Mouse (Mus musculus) heart, adult 2 months (tissue): ENCODE results near the gene Tcn2. TPM values are rescaled to one million over a fixed set of nuclear protein-coding genes. Genes with fewer than 3 reads are reported as not detected.

Experiments used
- DNase-seq, 2 experiments: peaks; one replicate each; pipeline ENCODE4 v3.0.0; 2021
- H3K27ac ChIP-seq: fragments of 200-600 bp; 2 replicates; pipeline ENCODE4 v1.8.1; 2022
- H3K27me3 ChIP-seq: fragments of 200-500 bp; 2 replicates; pipeline ENCODE4 v1.6.1; 2012; ENCODE audit warnings: mild to moderate bottlenecking, low read length, inconsistent platforms, mixed read lengths; ENCODE audit not compliant: control insufficient read depth, insufficient read depth
- H3K36me3 ChIP-seq: fragments of 200-500 bp; 2 replicates; pipeline ENCODE4 v1.6.1; 2012; ENCODE audit warnings: low read length, inconsistent platforms; ENCODE audit not compliant: control insufficient read depth, insufficient read depth
- H3K4me1 ChIP-seq: fragments of 200-500 bp; 2 replicates; pipeline ENCODE4 v1.6.1; 2011; ENCODE audit warnings: low read length; ENCODE audit not compliant: control insufficient read depth, insufficient read depth
- H3K4me3 ChIP-seq: fragments of 200-600 bp; 2 replicates; pipeline ENCODE4 v1.8.1; 2022
- H3K79me2 ChIP-seq: fragments of 200-500 bp; replicated peaks from 2 replicates; pipeline ENCODE4 v1.6.1; 2012; ENCODE audit warnings: mild to moderate bottlenecking, inconsistent platforms, low read length, moderate library complexity, mixed read lengths; ENCODE audit not compliant: control insufficient read depth, insufficient read depth
- H3K9ac ChIP-seq: fragments of 200-500 bp; 2 replicates; pipeline ENCODE4 v1.6.1; 2012; ENCODE audit warnings: low read depth, mild to moderate bottlenecking, control low read depth, inconsistent platforms, low read length, mixed read lengths
- CTCF ChIP-seq: fragments of 200-600 bp; IDR thresholded peaks from 2 replicates; pipeline ENCODE4 v1.8.1; 2022; ENCODE audit warnings: antibody characterized with exemption, mild to moderate bottlenecking, moderate library complexity
- EP300 ChIP-seq: fragments of 200-500 bp; IDR thresholded peaks from 2 replicates; pipeline ENCODE4 v1.6.1; 2011; ENCODE audit warnings: low read depth, low read length, control low read depth; ENCODE audit not compliant: insufficient read depth
- POLR2A ChIP-seq: fragments of 200-500 bp; IDR thresholded peaks from 2 replicates; pipeline ENCODE4 v1.6.1; 2011; ENCODE audit warnings: mild to moderate bottlenecking, low read depth, low read length, control low read depth; ENCODE audit not compliant: insufficient read depth
- WGBS: fragments of 180-500 bp; shearing (Covaris S2); methylation state at CpG from one replicate; pipeline ENCODE4 v1.1.7; 2018; 5-methylcytosine and 5-hydroxymethylcytosine counted together
- intact Hi-C: fragments of 180-260 bp; cut with DNase I; formaldehyde crosslinking; loops from one replicate; pipeline ENCODE4 v1.15.1; 2025
- long read RNA-seq: library from polyadenylated mRNA; stranded (forward); transcript quantifications from one replicate; pipeline ENCODE4 v2.0.0, GENCODE M21; 2021
- polyA plus RNA-seq: library from polyadenylated mRNA; depleted of rRNA; stranded (reverse); fragments of >200 nt; gene quantifications from 2 replicates; pipeline ENCODE4 v1.2.3, GENCODE M21; 2012; rRNA removed
- total RNA-seq, 2 experiments: library from RNA; stranded (reverse); gene quantifications; 2 replicates each; pipeline ENCODE4 v1.2.3; 2021

Gene Tcn2
- total RNA-seq (10 to 100 TPM; 41.3 to 42.9 TPM), polyA plus RNA-seq (69.4 and 90.6 TPM in 2 replicates)
- long read RNA-seq, transcript Tcn2-203 (10 exons, 1,949 nt) = minor isoform, 6 of 35 reads
- long read RNA-seq, transcript Tcn2-207 (10 exons, 2,027 nt) = major isoform, 15 of 35 reads
- long read RNA-seq, partial matches to known transcripts = 8 of 35 reads
- long read RNA-seq, other reads (novel, unspliced or antisense) = 6 of 35 reads

- H3K27me3 ChIP-seq = no peaks in the 10 kb centered on the region
- TF ChIP-seq CTCF = no peak
- peak; percentile 65; the same call in 1 of the 2 replicates for TF ChIP-seq EP300
- TF ChIP-seq POLR2A = peak; percentile 65
- H3K27ac ChIP-seq = peak within 1 kb of the TSS; percentile 75
- under 1% methylated on average over 26 of the region's 26 CpGs for WGBS
- H3K36me3 ChIP-seq = no peaks in the 10 kb centered on the region; the same call in 1 of the 2 replicates
- DNase-seq = peak; percentile 92
- H3K4me3 ChIP-seq = peak within 1 kb of the TSS; percentile 60
- intact Hi-C loops = loop anchor here (1.0 kb wide), 1 partner anchor 32 kb away; the partner anchor contains the start of gene Pes1
- H3K4me1 ChIP-seq = peaks cover 4% of the 10 kb centered on the region
- peak within 1 kb of the TSS; percentile 53 for H3K9ac ChIP-seq
- H3K79me2 ChIP-seq = no peaks in the 10 kb centered on the region
Observed at GRCm38 (mm10) chr11:3931511-3932211, at the start of gene Tcn2. Gene Tcn2 (minus strand): TSS chr11:3932159.

GRCm38 (mm10) chr11:3981536-3981935 lies 49.6 kb upstream of the Tcn2 start:
- no peak for TF ChIP-seq EP300
- no peak for TF ChIP-seq POLR2A
- no peak for TF ChIP-seq CTCF
- 23% methylated on average over 6 of the region's 6 CpGs for WGBS
- Histone ChIP-seq H3K9ac (no peak overlapping the region), H3K4me1 (peaks cover 2% of the 10 kb centered on the region; the same call in 1 of the 2 replicates), H3K4me3 (no peak overlapping the region), H3K27ac (no peak overlapping the region), H3K27me3 (no peaks in the 10 kb centered on the region), H3K79me2 (no peaks in the 10 kb centered on the region), H3K36me3 (no peaks in the 10 kb centered on the region)
- DNase-seq = no peak
- intact Hi-C loops = no loop called here

GRCm38 (mm10) chr11:3978421-3978820 lies 46.5 kb upstream of the Tcn2 start:
- Histone ChIP-seq H3K4me1 (peaks cover 2% of the 10 kb centered on the region; the same call in 1 of the 2 replicates), H3K79me2 (no peaks in the 10 kb centered on the region), H3K9ac (no peak overlapping the region), H3K27me3 (no peaks in the 10 kb centered on the region), H3K27ac (no peak overlapping the region), H3K4me3 (no peak overlapping the region), H3K36me3 (no peaks in the 10 kb centered on the region)
- intact Hi-C loops = no loop called here
- no peak for DNase-seq
- TF ChIP-seq CTCF = no peak
- no peak for TF ChIP-seq POLR2A
- no peak for TF ChIP-seq EP300
- WGBS = 93% methylated on average over 5 of the region's 5 CpGs

- WGBS = 97% methylated on average over 6 of the region's 6 CpGs
- no peak within 1 kb of the TSS for H3K27ac ChIP-seq
- no peak within 1 kb of the TSS for H3K4me3 ChIP-seq
- intact Hi-C loops = no loop called here
- TF ChIP-seq POLR2A (no peak), CTCF (no peak), EP300 (no peak)
- peaks cover 2% of the 10 kb centered on the region; the same call in 1 of the 2 replicates for H3K4me1 ChIP-seq
- H3K36me3 ChIP-seq = no peaks in the 10 kb centered on the region
- DNase-seq = no peak
- no peak within 1 kb of the TSS for H3K9ac ChIP-seq
- no peaks in the 10 kb centered on the region for H3K27me3 ChIP-seq
- H3K79me2 ChIP-seq = no peaks in the 10 kb centered on the region
Observed at GRCm38 (mm10) chr11:3976678-3977077, 44.7 kb upstream of the Tcn2 start, which contains the start of gene 4930556J24Rik. Gene 4930556J24Rik (minus strand): TSS chr11:3976778.

- TF ChIP-seq CTCF = no peak
- TF ChIP-seq POLR2A = no peak
- TF ChIP-seq EP300 = no peak
- Histone ChIP-seq H3K36me3 (no peaks in the 10 kb centered on the region), H3K27ac (no peak overlapping the region), H3K4me3 (no peak overlapping the region), H3K4me1 (no peaks in the 10 kb centered on the region), H3K27me3 (no peaks in the 10 kb centered on the region), H3K79me2 (no peaks in the 10 kb centered on the region), H3K9ac (no peak overlapping the region)
- DNase-seq = no peak
- intact Hi-C loops = no loop called here
- 73% methylated on average over 3 of the region's 3 CpGs for WGBS
Observed at GRCm38 (mm10) chr11:3974311-3974710, 42.4 kb upstream of the Tcn2 start.

GRCm38 (mm10) chr11:3973081-3973480 lies 41.1 kb upstream of the Tcn2 start:
- Histone ChIP-seq H3K4me1 (no peaks in the 10 kb centered on the region), H3K36me3 (no peaks in the 10 kb centered on the region), H3K9ac (no peak overlapping the region), H3K27me3 (no peaks in the 10 kb centered on the region), H3K79me2 (no peaks in the 10 kb centered on the region), H3K4me3 (no peak overlapping the region), H3K27ac (no peak overlapping the region)
- no peak for DNase-seq
- intact Hi-C loops = no loop called here
- TF ChIP-seq POLR2A (no peak), CTCF (no peak), EP300 (no peak)
- WGBS = 92% methylated on average over 7 of the region's 7 CpGs
